Mouse (Mus musculus) ES-E14 (cell line): ENCODE measurements around the gene Prkar2b. TPM values are rescaled to one million over a fixed set of nuclear protein-coding genes. Genes with fewer than 3 reads are reported as not detected.
"Not testable (repeated sequence)": the region's sequence is repeated elsewhere in the genome, so short reads cannot be mapped to it uniquely, and the experiment has no call there.

ENCODE experiments used
- DNase-seq: peaks from one replicate; pipeline ENCODE4 v3.0.0-alpha.2; 2013; ENCODE audit warnings: low read depth, low spot score
- H3K27ac ChIP-seq: 2 replicates; pipeline ENCODE4 v1.5.1; 2012; ENCODE audit warnings: low read depth, mild to moderate bottlenecking, low read length, moderate library complexity, mixed read lengths; ENCODE audit not compliant: poor library complexity, insufficient read depth, severe bottlenecking
- H3K36me3 ChIP-seq: 2 replicates; pipeline ENCODE4 v1.6.1; 2012; ENCODE audit warnings: mild to moderate bottlenecking, low read length, moderate library complexity, mixed read lengths; ENCODE audit not compliant: control insufficient read depth, poor library complexity, insufficient read depth, severe bottlenecking
- H3K4me1 ChIP-seq, 2 experiments: fragments of 150-350 bp in 1 of 2; sonication (generic) in 1 of 2; 2 replicates each; pipeline ENCODE4 v1.6.1; 2012; ENCODE audit warnings: low read length in 2 of 2, mild to moderate bottlenecking in 1 of 2, mixed read lengths in 1 of 2; ENCODE audit not compliant: control insufficient read depth in 2 of 2, insufficient read depth in 2 of 2, poor library complexity in 1 of 2
- H3K4me3 ChIP-seq, 2 experiments: fragments of 150-350 bp in 1 of 2; sonication (generic) in 1 of 2; 2 replicates each; pipeline ENCODE4 v1.5.1; 2012; ENCODE audit warnings: low read length in 2 of 2, low read depth in 1 of 2, mild to moderate bottlenecking in 1 of 2, mixed read lengths in 1 of 2; ENCODE audit not compliant: insufficient read depth in 1 of 2, poor library complexity in 1 of 2, severe bottlenecking in 1 of 2
- H3K9ac ChIP-seq: 2 replicates; pipeline ENCODE4 v1.6.1; 2012; ENCODE audit warnings: low read depth, mild to moderate bottlenecking, low read length, mixed read lengths; ENCODE audit not compliant: poor library complexity, insufficient read depth, severe bottlenecking
- H3K9me3 ChIP-seq: fragments of 150-350 bp; sonication (generic); 2 replicates; pipeline ENCODE4 v1.6.1; 2012; ENCODE audit warnings: low read depth, mild to moderate bottlenecking, low read length; ENCODE audit not compliant: control insufficient read depth, insufficient read depth
- CHD2 ChIP-seq: IDR thresholded peaks from 2 replicates; pipeline ENCODE4 v1.6.1; 2014; ENCODE audit warnings: mild to moderate bottlenecking, low read depth, low read length, inconsistent platforms
- HCFC1 ChIP-seq: IDR thresholded peaks from 2 replicates; pipeline ENCODE4 v1.6.1; 2012; ENCODE audit warnings: low read length, inconsistent platforms, borderline replicate concordance; ENCODE audit not compliant: insufficient read depth
- MAFK ChIP-seq: IDR thresholded peaks from 2 replicates; pipeline ENCODE4 v1.6.1; 2014; ENCODE audit warnings: mild to moderate bottlenecking, low read depth, low read length, inconsistent platforms; ENCODE audit not compliant: insufficient read depth
- ZC3H11A ChIP-seq: IDR thresholded peaks from 2 replicates; pipeline ENCODE4 v1.6.1; 2012; ENCODE audit warnings: low read depth, mild to moderate bottlenecking, inconsistent platforms, low read length, borderline replicate concordance
- ZNF384 ChIP-seq: IDR thresholded peaks from 2 replicates; pipeline ENCODE4 v1.6.1; 2012; ENCODE audit warnings: low read depth, low read length, inconsistent platforms
- in situ Hi-C, 2 experiments: fragments of 600-800 bp; cut with MboI; formaldehyde crosslinking; loops; one replicate each; pipeline ENCODE4 v1.15.1; 2025; ENCODE audit warnings: low sequenced_read_pairs in 2 of 2, inconsistent platforms in 1 of 2; ENCODE audit not compliant: unreplicated experiment in 2 of 2
- total RNA-seq: library from RNA; depleted of rRNA; stranded (reverse); fragments of 300-350 nt; gene quantifications from 2 replicates; pipeline ENCODE4 v1.2.3, GENCODE M21; 2012

Gene Prkar2b
- total RNA-seq, 1 experiment, result 3.1 TPM

- DNase-seq, result no peak
- no peaks in the 10 kb centered on the region for H3K36me3 ChIP-seq
- in situ Hi-C loops, result no loop called here
- H3K9me3 ChIP-seq, result no peaks in the 10 kb centered on the region
- no peaks in the 10 kb centered on the region for H3K4me1 ChIP-seq
- no peak overlapping the region for H3K27ac ChIP-seq
- TF ChIP-seq ZNF384, result no peak
- TF ChIP-seq MAFK, result no peak
- TF ChIP-seq HCFC1, result no peak
- H3K9ac ChIP-seq, result no peak overlapping the region
- no peak overlapping the region for H3K4me3 ChIP-seq
Measured at GRCm38 (mm10) chr12:32015268-32015769, 45.8 kb downstream of the Prkar2b start.

DNA sequence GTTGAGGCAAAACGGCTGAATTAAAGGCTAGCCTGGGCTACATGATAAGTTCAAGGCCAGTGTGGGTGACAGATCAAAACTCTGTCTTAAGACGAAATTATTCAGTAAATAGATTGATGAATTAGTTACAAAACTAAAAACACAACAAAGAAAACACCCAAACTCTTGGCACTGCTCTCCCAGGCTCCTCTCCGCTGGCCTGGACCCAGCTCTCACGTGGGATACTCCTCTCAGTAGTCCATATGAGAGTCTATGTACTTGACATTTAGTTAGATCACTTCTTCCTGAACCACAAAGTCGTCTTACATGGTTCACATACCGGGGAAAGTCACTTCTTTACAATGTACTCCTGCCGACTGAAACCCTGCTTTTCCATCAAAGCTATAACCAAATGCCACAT is 46.3 kb downstream of the Prkar2b start:
- no peaks in the 10 kb centered on the region for H3K36me3 ChIP-seq
- H3K4me1 ChIP-seq, result no peaks in the 10 kb centered on the region
- in situ Hi-C loops, result no loop called here
- no peak for DNase-seq
- H3K9ac ChIP-seq, result no peak overlapping the region
- no peak overlapping the region for H3K27ac ChIP-seq
- TF ChIP-seq ZNF384, result no peak
- no peak for TF ChIP-seq ZC3H11A
- H3K9me3 ChIP-seq, result no peaks in the 10 kb centered on the region
- no peak overlapping the region for H3K4me3 ChIP-seq

- no peaks in the 10 kb centered on the region for H3K4me1 ChIP-seq
- no peaks in the 10 kb centered on the region for H3K9me3 ChIP-seq
- no peak overlapping the region for H3K9ac ChIP-seq
- H3K4me3 ChIP-seq, result no peak overlapping the region
- no peak for DNase-seq
- no peak for TF ChIP-seq CHD2
- no peak for TF ChIP-seq ZC3H11A
- TF ChIP-seq ZNF384, result no peak
- TF ChIP-seq HCFC1, result no peak
- no peak for TF ChIP-seq MAFK
- no peaks in the 10 kb centered on the region for H3K36me3 ChIP-seq
- no peak overlapping the region for H3K27ac ChIP-seq
- in situ Hi-C loops, result no loop called here
Measured at GRCm38 (mm10) chr12:32012169-32012568, 48.9 kb downstream of the Prkar2b start.

GRCm38 (mm10) chr12:32011128-32011527 is 50.0 kb downstream of the Prkar2b start:
- in situ Hi-C loops, result no loop called here
- H3K9ac ChIP-seq, result no peak overlapping the region

DNA sequence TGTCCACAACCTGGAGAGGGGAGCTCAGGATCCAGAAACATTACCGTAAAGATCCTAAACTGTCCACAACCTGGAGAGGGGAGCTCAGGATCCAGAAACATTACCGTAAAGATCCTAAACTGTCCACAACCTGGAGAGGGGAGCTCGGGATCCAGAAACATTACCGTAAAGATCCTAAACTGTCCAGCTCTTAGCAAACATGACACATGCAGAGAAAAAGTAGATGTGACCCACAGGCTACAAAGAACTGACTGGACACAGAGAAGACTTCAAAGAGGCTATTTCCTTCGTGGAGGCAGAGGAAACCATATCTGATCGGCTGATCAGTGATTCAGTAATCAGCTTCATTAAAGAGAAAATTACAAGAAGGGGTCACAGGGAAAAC is 51.1 kb downstream of the Prkar2b start:
- H3K4me1 ChIP-seq, H3K9ac ChIP-seq, H3K4me3 ChIP-seq, H3K36me3 ChIP-seq, H3K27ac ChIP-seq, DNase-seq, H3K9me3 ChIP-seq, in situ Hi-C loops: not testable (repeated sequence)

More at GRCm38 (mm10) chr12:32011128-32011527, 50.0 kb downstream of the Prkar2b start:
- no peaks in the 10 kb centered on the region for H3K36me3 ChIP-seq
- H3K27ac ChIP-seq, result no peak overlapping the region
- H3K4me1 ChIP-seq, result no peaks in the 10 kb centered on the region
- DNase-seq, result no peak
- H3K4me3 ChIP-seq, result no peak overlapping the region
- no peaks in the 10 kb centered on the region for H3K9me3 ChIP-seq
- TF ChIP-seq ZNF384 (no peak), HCFC1 (no peak), CHD2 (no peak), MAFK (no peak), ZC3H11A (no peak)
